Mouse (Mus musculus): ENCODE results near the gene Spef2. TPM values are rescaled to one million over a fixed set of nuclear protein-coding genes. Genes with fewer than 3 reads are reported as not detected.

Spef2 gene
- 1.3 and 1.7 TPM in 2 replicates for polyA plus RNA-seq (2015; fragmentation: Nextera tagmentation; extraction: Ambion mirVana)

DNA sequence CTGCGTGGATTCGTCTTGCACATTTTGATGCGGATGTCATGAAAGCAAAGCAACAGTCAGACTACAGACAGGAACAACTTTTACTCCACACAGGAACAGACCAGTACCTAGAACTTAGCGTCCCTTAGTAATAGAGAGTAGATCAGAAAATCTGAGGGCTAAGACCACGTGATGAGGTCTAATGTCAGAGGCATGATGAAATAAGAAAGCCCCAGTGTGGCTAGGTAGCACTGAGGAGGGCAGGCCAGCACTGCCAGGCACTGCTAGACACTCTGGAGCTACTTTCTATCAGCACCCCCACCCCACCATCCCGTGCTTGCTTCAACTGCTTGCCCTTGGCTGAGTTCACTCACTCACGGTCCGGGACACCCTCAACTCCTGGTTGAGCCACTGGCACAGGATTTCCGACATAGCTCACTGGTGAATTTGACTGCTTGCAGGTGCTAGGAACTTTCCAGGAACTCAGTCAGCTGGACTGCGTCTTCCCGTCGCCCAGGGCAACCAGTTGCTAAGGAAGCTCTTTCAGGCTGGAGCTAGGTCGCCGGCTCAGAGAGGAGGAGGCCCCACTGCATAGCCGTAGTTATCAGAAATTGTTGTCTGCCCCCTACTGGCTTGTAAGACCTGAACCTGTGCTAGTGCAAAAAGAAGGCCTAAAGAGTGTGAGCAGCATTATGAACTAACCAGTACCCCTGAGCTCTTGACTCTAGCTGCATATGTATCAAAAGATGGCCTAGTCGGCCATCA, at the start of gene Spef2:
TSS of gene Spef2 (minus strand) at position 510 of the 744 bp plus-strand sequence.

GRCm38 (mm10) chr15:9530076-9530475, 218.6 kb downstream of the Spef2 start, which contains the start of gene Il7r:
TSS of gene Il7r (minus strand) at chr15:9530176.

Other genes with a start within 250 kb of the Spef2 start
- 0.18 and 0.27 TPM in 2 replicates for gene Il7r, start 218.7 kb downstream of the Spef2 start, polyA plus RNA-seq (2015; fragmentation: Nextera tagmentation; extraction: Ambion mirVana)